Mouse (Mus musculus) thymus, postnatal 0 days (tissue): Measurements from ENCODE around the gene Cd69. TPM values are rescaled to one million over a fixed set of nuclear protein-coding genes. Genes with fewer than 3 reads are reported as not detected.
A peak's percentile ranks its signal among the peaks of the same experiment; 100 is the strongest.

Source experiments
- DNase-seq: peaks from one replicate; pipeline ENCODE4 v3.0.0-alpha.2; 2015; ENCODE audit warnings: low spot score
- polyA plus RNA-seq: library from polyadenylated mRNA; unstranded; fragments of >200 nt; fragmentation: Nextera tagmentation; extraction: Ambion mirVana; gene quantifications from 2 replicates; pipeline ENCODE4 v1.2.1, GENCODE M21; 2015

Gene Cd69
- polyA plus RNA-seq = 53.2 and 58.8 TPM in 2 replicates

GRCm38 (mm10) chr6:129275220-129275619, at the start of gene Cd69:
TSS of gene Cd69 (minus strand) at chr6:129275436.
- DNase-seq = peak; percentile 79

DNA sequence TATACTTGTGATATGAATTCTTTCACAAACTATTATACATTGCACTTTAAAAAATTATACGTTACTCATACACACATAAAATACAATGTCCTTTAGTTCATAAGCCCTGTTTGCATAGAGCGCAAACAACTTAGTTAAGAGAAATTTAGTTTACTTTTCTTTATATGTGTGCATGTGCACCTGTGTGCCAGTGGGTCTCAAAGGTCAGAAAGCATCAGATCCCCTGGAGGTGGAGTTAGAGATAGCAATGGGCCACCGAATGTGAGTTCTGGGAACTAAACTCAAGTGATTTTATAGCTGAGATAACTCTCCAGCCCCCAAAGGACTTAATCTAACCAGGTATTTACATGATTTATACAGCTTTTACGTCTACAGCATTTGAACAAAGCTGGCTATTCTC, 44.1 kb upstream of the Cd69 start:
- no peak for DNase-seq

DNA sequence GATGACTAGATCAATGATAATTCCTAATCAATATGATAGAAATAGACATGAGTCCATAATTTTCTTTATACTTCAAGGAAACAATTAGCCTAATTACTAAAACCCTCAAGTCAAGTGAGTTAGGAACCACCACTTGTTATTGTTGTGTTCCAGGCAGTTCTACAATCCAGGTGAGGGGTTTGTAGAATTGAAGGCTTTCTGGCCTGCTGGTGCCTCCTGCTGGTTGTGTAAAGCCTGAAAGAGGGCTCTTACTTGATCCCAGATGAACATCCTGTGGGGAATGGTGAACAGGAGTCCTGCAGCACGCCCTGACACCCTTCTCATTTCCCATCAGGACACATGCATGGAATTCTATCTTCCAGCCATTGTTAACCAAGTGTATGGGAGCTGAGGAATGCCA, 43.2 kb upstream of the Cd69 start:
- DNase-seq = peak; percentile 53

DNA sequence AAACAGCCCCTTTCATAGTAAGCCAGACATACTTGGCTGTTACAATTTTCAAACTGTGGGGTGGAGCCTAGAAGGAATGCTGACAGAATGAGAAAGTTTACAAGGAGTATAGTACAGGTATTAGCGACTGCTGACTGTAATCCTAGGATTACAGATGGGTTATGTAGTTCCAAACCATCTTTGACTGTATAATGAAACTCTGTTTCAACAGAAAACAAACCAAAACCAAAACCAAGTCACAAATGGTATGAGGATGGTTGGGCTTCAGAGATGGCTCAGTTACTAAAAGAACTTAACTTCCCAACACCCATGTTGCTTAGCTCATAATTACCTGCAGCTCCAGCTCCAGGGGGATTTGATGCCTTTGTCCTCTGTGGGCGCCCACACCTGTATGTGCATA, 41.2 kb upstream of the Cd69 start:
- no peak for DNase-seq

DNA sequence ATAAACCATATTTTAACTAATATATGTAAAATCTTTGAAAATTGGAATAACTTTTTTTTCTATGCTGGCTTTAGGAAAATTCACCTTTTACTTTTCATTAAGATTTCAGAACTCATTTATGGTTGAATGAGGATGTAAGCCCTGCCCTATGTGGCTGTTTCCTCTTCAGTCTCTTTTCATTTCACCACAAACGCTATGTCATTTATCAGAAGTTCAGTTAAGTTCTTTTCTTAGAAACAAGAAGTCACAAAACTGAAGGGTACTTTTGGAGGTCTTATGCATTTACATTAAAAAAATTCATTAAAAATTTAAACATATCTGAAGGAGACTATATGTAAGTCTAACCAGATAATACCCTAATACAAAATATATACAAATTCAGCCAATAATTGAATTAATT, 40.5 kb upstream of the Cd69 start:
- DNase-seq = peak; percentile 19

DNA sequence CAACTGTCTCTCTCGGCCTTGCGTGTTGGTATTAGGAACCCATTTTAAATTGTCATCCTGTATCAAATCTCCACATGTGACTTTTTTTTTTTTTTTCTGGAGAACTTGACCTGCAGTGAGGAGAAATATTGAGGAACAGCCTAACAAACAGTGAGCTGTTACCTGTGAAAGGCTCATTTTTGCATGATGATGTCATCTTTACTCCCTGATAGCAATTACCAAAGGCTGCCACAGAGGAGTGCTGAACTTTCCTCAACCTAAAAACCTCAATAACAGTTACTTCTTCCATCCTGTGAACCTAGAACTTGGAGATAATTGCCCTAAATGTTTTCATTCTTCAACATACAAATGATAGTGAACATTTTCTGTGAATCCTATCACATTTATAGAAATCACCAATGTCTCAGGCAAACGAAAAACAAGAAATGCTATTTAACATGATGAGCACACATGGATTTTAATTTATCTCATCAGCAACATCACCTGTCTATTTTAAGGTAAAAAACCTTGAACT, 39.5 kb upstream of the Cd69 start:
- DNase-seq = no peak

GRCm38 (mm10) chr6:129312499-129312898, 37.3 kb upstream of the Cd69 start:
- DNase-seq = no peak

DNA sequence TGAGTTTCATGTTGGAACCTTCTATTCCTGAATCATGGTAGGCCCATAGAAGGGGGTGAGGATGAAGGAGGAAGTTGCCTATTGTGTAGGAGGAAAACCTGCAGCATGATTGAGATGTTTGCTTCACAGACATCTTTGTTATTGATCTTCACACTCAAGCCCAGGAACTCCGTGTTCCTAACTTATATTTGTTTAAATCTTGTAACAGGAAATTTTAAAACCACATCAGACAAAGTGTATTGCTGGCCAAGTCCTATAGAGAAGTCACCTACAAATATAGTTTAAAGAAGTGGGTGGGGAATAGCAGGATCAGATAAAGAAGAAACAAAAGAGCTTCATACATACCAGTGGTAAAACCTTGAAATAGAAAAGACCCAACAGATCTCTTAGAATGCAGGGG, 28.9 kb upstream of the Cd69 start:
- no peak for DNase-seq

- DNase-seq = no peak
Measured at GRCm38 (mm10) chr6:129288708-129289107, 13.5 kb upstream of the Cd69 start.

GRCm38 (mm10) chr6:129284384-129285104, 9.3 kb upstream of the Cd69 start:
- peak; percentile 94 for DNase-seq

DNA sequence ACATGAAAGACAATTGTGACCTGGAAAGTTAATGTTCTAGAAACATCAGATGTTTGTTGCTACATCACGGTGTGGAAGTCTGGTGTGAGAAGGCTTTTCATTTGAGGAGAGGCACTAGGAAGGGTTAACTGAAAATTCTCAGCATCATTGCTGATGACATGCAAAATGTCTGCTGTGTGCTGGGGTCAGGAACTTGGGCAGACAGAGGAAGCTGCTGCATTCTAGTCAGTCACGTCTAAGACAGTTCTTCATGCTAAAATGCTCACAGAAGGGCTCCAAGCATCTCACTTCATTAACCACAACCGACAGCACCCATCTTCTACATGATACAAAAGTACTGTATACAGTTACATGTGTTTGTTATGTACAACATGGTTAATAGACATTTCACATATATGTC, 8.0 kb upstream of the Cd69 start:
- DNase-seq = peak; percentile 21

GRCm38 (mm10) chr6:129276483-129276882, 1.2 kb upstream of the Cd69 start:
- DNase-seq = no peak

- DNase-seq = peak; percentile 58
Measured at GRCm38 (mm10) chr6:129275624-129276203, 478 bp upstream of the Cd69 start.

DNA sequence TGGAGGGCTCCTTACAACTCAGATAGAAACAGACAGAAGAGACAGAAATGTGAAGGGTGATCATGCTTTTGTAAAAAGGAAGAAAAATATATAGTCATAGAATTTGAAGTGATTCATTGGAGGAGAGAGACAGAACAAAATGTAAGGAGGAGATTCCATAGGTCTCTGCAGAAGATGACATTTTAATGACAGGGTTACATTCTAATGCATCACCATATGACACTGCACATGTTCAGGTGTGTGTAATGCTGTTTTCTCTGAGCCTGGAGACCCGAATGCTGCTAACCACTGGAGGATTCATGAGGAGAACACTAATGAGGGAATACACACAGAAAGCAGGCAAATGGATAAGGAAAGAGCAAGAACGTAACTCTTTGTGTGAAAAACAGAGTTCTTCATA, 760 bp downstream of the Cd69 start:
- no peak for DNase-seq

GRCm38 (mm10) chr6:129273662-129274061, 1.6 kb downstream of the Cd69 start:
- peak; percentile 44 for DNase-seq

DNA sequence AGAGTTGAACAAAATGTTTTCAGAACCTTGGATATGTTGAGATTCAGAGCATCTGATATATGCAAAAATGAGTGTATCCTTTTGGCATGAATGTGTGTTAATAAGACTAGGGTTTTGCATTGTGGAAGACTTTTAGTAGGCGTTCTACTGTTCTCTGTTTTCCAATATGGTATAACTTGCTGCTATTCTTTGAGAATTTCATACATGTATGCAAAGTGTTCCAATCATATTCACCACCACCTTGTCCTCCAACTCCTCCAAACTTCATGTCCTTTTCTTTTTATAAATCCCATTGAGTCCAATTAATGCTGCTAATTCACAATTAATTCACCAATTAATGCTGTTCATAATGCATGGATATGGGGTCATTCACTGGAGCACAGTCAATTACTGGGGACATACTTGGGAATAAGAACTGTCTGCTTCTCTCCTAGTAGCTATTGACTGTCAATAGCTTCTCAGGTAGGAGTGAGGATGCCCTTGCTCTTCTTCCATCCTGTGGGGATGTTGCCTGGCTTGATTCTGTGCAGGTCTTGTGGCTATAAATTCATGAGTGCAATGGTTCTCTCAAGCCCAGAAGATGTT, 8.7 kb downstream of the Cd69 start:
- DNase-seq = no peak

- DNase-seq = no peak
Measured at GRCm38 (mm10) chr6:129265821-129266220, 9.4 kb downstream of the Cd69 start.

DNA sequence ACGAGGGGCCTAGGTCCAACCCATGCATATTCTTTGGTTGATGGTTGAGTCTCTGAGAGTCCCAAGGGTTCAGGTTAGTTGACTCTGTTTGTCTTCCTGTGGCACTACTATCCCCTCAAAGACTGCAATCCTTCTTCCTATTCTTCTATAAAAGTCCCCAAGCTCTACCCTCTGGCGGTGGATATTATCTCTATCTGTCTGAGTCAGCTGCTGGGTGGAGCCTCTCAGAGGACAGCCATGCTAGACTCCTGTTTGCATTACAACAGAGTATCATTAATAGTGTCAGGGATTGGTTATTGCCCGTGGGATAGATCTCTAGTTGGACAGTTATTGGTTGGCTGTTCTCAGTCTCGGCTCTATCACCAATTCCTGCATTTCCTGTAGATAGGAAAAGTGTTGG, 14.3 kb downstream of the Cd69 start:
- no peak for DNase-seq

- no peak for DNase-seq
Measured at GRCm38 (mm10) chr6:129260034-129260433, 15.2 kb downstream of the Cd69 start.

DNA sequence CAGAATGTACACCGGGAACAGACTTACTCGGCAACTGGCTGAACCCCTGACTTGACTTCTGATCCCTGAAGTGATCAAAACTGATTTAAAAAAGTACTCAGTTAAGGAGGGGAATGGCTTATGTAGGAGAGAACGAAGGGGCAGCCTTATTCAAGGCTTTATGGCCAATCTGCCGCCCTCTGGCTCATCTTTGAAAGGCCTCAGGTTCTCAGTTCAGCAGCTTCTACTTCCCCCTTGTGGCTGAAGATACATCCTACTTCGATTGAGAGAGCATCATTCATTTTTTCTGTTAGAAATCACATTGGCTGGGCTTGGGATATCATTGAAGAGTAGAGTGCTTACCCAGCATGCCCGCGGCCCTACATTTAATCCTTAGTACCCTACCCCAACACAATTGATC, 19.2 kb downstream of the Cd69 start:
- DNase-seq = peak; percentile 65

DNA sequence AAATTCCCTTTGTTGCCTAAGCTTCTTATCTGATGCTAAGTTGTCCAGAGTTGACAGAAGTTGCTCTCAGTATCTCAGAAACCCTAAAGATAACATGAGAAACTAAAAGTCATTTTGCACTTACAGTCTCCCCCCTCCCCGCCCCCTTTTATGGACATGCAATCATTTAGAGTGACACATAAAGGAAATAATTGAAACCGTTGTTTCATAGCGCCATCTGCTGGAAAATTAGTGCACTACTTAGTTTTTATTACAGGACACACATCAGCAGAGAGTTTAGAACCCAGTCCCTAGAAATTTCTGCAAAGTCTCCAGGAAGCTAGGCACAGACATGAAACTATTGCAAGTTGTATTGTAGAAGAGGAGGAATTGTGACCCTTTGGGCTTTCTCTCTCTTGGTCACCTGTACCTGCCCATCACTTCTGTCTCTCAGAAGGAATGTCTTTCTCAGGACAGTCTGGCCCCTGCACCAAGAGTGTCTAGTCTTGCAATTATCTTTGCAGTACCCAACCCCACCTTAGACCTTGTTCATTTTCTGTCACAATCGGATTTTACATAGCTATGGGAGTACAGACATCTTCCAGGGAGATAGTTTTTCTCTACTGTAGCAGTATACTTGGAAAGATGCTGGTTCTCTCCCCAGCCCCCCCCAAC, 20.2 kb downstream of the Cd69 start:
- DNase-seq = peak; percentile 81

- DNase-seq = no peak
Measured at GRCm38 (mm10) chr6:129254314-129254713, 20.9 kb downstream of the Cd69 start.
